Mouse (Mus musculus): ENCODE data around the gene Eif2s1.
A peak's percentile ranks its signal among the peaks of the same experiment; 100 is the strongest.
"Not testable (repeated sequence)": the region's sequence is repeated elsewhere in the genome, so short reads cannot be mapped to it uniquely, and the experiment has no call there.

Gene Eif2s1

GRCm38 (mm10) chr12:78915561-78915960 lies 53.9 kb downstream of the Eif2s1 start:
- DNase-seq (ENCODE audit: inconsistent ontology term): no peak

GRCm38 (mm10) chr12:78916278-78916677 lies 54.7 kb downstream of the Eif2s1 start:
- no peak for DNase-seq (ENCODE audit: inconsistent ontology term)

DNA sequence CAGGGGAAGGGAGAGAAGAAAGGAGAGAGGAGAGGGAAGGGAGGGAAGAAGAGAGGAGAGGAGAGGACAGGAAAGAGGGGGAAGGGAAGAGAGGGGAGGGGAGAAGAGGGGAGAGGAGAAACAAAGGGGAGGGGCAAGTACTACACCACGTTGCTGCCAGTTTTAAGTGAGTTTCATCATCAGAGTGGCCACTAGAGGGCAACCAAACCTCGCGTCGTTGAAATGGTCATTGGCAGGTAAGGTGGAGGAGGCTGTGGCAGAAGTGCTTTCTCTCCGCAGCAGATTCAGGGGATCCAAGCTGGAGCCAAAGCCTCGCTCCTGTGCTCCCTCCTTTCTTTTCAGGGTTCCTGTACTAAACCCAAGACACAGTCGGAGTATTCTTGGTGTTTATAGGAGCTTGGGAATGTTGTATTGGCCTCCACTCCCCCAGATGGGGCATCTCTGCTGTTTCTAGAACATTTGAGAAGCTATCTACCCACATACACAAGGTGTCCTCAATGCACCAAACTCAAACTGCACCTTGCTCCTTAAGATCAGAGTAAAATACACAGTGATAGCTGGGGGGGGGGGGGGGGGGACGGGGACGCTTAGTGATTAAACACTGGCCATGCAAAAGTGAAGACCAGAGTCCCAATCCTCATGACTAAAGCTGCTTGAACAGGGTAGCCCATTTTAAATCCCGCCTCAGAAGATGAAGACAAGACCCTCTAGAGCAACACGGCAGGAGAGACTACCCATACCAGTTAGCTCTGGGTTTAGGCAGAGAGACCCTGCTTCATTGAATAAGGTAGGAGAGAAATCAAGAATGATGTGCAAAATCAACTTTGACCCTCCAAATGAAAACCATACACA lies 56.8 kb downstream of the Eif2s1 start:
- peak; percentile 81 for DNase-seq (ENCODE audit: inconsistent ontology term)

GRCm38 (mm10) chr12:78919079-78919712 lies 57.6 kb downstream of the Eif2s1 start:
- peak; percentile 86 for DNase-seq (ENCODE audit: inconsistent ontology term)

DNA sequence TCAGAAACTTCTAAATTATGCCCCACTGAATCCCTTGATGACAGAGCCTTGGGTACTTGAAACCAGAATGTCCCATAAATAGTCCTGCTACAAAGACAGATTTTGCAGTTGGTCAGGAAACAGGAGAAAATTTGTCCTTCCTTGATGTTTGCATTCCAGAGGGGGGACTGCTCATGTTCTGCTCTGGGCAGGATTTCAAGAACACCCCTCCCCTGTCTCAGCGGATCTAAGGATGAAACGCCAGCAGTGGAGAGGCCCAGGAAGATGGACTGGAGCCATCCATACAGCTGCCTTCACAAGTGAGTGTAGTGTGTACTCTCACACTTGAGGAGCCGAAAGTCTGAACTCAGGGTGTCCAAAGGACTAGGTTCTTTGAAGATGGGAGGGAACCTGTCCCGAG lies 59.8 kb downstream of the Eif2s1 start:
- no peak for DNase-seq (ENCODE audit: inconsistent ontology term)

DNA sequence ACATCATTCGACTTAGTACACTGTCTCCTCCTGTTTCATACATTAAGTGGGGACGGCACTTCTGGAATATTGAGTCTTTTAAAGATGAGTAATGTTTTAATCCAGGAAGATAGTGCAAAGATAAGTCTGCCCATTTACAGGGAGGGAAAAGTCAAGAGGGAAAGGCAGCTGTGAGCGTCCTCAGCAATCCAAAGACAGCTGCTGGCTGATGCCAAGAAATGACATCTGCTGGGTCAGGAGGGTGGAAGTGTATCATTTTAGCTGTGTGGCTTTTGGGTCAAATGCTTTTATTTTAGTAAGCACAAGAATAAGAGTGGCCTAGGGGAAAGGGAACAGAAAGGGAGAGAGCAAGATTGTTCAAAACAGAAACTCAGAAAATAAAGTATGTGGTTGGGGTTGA lies 60.4 kb downstream of the Eif2s1 start:
- no peak for DNase-seq (ENCODE audit: inconsistent ontology term)

DNA sequence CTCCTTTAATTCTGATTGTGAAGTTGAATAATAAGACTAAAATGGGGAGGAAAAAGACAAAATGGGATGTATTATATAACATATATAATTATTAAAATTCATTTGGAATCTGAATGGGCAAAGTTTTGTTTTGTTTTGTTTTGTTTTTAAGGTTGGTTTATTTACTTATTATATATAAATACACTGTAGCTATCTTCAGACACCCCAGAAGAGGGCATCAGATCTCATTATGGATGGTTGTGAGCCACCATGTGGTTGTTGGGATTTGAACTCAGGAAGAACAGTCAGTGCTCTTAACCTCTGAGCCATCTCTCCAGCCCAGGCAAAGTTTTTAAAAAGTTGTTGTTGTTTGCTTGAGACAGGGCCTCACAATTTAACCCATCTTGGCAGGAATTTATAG lies 61.4 kb downstream of the Eif2s1 start:
- not testable (repeated sequence) for DNase-seq (ENCODE audit: inconsistent ontology term)

- no peak for DNase-seq (ENCODE audit: inconsistent ontology term)
Observed at GRCm38 (mm10) chr12:78923539-78924189, 62.0 kb downstream of the Eif2s1 start.

GRCm38 (mm10) chr12:78927287-78927686 lies 65.7 kb downstream of the Eif2s1 start:
- no peak for DNase-seq (ENCODE audit: inconsistent ontology term)

DNA sequence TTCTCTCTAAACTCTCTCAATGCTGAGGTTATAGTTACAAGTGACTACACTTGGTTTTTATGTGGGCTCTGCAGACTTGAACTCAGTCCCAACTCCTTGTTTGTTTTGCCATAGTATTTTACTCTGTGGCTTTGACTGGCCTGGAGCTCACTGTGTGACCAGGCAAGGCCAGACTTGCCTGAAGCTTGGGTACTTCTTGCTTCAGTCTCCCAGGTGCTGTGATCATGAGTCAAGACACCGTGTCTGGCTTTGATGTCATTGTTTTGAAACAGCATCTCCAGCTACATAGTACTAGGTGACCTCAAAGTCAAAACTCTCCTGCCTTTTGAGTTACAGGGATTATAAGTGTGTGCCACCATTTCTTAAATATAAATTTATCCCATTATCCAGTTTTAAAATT lies 68.3 kb downstream of the Eif2s1 start:
- no peak for DNase-seq (ENCODE audit: inconsistent ontology term)

- no peak for DNase-seq (ENCODE audit: inconsistent ontology term)
Observed at GRCm38 (mm10) chr12:78936494-78936893, 74.9 kb downstream of the Eif2s1 start.
